Mouse (Mus musculus): ENCODE measurements around the gene Shcbp1l. TPM values are rescaled to one million over a fixed set of nuclear protein-coding genes. Genes with fewer than 3 reads are reported as not detected.
A peak's percentile ranks its signal among the peaks of the same experiment; 100 is the strongest.
"Not testable (repeated sequence)": the region's sequence is repeated elsewhere in the genome, so short reads cannot be mapped to it uniquely, and the experiment has no call there.

Shcbp1l gene
- total RNA-seq (2021) = 1 to 10 TPM in 1 of 2 experiments, under 1 TPM in 1; 0.67 to 1.2 TPM
- long read RNA-seq, experiment 1 = 0 reads
- long read RNA-seq, experiment 2, partial matches to known transcripts = 0 of 3 reads
- long read RNA-seq, experiment 2, other reads (novel, unspliced or antisense) = 3 of 3 reads

DNA sequence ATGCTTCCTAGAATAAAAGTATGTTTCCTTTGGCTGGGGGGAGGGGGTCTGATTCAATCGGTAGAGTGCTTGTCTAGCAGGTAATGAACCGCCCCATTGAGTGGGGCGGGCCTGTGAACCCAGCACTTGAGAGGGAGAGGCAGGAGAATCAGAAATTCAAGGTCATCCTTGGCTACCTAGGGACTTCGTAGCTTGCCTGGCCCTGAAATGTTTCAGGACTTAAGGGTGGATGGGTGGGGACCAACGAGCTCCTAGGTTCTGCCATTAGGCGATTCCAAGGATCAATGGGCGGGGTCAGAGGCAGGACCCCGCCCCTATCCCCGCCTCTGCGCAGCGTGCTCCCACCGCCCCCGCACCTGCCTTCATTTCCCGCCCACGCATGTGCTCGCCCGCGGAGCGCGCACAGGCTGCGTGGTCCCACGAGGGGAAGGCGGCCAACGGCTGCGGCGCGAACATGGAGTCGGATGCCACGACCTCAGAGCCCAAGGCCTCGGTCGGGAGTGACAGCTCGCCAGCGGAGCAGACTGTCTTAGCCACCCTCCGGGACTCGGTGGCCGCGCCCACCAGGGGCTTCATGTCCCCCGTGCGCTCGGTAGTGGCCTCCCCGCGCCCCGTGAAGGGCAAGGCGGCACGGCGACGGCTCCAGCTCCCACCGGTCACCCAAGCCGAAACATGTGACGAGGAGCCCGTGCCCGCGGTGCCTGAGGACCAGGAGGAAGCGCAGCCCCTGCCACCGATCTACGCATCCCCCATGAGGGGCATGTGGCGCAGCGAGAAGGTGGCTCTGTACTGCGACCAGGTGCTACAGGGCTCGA is at the start of gene Shcbp1l:
Gene Shcbp1l, plus strand, starts transcription at position 393 of the 815 bp plus-strand sequence.
- peak; percentile 10 to 31 for DNase-seq (ENCODE audit: low spot score in 2 of 2)

DNA sequence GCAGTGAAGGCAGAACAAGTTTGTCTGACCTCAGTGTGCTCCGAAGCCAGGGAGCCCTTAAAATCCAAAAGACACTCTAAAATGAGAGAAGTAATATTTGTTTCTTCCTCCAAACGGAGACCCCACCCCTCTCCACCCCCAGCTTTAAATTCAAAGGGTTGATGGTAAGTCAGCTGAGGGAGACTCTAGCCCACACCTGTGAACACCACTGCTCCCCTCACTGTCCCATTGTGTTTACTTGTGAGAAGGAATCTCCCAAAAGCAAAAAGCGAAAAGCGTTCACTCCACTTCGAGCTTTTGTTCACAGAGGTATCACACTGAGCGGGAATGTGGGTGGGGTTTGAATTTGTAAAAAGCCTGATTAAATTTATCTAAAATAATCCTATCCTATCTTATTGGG is 48.5 kb upstream of the Shcbp1l start:
- no peak for DNase-seq (ENCODE audit: low spot score in 2 of 2)

DNA sequence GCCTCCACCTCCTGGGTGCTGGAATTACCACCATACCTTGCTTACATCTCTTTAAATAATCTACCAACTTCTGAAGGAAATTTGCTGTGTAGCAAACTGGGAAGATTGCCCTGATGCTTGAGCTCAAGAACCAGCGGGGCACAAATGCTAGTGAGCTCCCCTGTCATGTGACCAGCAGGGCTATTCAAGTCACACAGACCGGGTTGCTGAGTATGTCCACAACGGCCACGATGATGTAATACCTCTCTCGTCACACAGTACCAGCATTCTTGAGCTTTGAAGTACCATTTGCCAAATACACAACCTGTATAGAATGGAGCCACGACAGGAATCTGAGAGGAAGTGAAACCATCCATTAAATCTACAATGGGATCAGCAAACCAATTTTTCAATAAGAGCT is 46.4 kb upstream of the Shcbp1l start:
- no peak for DNase-seq (ENCODE audit: low spot score in 2 of 2)

DNA sequence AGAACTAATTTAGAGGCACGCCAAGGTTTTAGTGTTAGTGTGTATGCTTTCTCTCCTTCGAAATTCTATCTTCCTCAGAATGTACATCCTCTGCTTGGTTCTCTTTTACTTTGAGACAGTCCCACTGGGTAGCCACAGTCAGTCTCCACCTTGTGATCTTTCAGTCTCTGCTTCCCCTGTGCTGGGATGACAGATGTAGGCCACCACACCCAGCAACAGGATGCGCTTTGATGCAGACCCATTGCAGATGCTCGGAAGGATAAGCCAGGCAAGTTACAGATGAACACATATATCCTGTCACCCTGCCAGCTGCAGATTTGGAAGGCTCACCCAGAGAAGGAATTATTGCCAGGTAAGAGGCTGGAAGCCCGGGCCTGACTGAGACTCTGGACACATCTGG is 45.1 kb upstream of the Shcbp1l start:
- DNase-seq (ENCODE audit: low spot score in 2 of 2) = no peak

DNA sequence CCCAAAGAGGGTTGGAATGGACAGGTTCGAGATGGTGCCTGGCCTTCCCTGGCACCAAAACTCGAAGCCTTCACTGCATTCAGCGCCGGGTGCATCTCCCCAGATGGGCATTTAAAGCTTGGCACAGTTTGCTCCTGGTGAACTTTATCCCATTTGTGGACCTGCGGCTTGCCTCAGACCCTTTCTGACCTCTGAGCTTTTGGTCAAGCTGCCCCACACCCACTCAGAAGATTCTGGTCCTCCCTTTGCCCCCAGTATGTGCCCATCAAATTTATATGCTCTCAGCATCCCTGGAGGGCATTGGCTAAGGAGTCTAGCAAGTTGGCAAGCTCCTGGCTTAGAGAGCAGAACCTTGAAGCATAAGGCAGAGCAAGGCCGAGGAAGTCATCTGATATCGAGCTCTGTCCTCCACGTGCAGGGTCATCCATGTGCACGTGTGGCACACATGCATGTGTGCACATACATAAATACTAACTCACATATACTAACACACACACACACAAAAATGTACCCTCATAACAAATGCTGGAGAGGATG is 44.1 kb upstream of the Shcbp1l start:
- DNase-seq (ENCODE audit: low spot score in 2 of 2) = no peak

DNA sequence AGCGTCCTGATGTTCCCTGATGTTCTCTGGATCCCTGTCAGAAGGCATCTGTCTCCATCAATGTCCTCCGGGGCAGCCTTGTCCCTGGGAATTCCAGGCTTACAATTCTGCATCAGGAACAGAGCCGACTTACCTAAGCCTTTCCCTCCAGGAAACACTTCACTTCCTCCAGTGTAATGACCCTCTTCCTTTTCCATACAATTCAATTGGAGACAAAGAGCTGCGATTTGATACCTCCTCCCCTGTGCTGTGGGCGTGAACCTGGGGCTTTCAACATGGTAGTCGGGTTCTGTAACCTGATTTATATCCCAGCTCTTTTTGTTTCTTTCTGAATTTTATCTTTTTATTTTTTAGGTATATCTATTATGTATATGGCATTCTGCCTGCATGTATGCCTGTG is 39.9 kb upstream of the Shcbp1l start:
- DNase-seq (ENCODE audit: low spot score in 2 of 2) = no peak

DNA sequence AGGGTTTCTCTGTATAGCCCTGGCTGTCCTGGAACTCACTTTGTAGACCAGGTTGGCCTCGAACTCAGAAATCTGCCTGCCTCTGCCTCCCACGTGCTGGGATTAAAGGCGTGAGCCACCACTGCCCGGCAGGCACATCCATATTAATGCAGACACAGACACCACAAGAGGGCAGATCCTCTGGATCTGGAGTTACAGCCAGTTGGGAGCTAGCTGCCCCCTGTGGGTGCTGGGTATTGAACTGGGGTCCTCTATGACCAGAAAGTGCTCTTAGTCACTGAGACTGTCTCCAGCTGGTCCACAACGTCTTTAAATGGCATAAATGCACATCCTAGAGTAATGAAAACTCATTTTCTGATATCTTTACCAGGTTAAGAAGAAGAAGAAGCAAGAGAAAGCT is 39.3 kb upstream of the Shcbp1l start:
- DNase-seq (ENCODE audit: low spot score in 2 of 2) = not testable (repeated sequence)

DNA sequence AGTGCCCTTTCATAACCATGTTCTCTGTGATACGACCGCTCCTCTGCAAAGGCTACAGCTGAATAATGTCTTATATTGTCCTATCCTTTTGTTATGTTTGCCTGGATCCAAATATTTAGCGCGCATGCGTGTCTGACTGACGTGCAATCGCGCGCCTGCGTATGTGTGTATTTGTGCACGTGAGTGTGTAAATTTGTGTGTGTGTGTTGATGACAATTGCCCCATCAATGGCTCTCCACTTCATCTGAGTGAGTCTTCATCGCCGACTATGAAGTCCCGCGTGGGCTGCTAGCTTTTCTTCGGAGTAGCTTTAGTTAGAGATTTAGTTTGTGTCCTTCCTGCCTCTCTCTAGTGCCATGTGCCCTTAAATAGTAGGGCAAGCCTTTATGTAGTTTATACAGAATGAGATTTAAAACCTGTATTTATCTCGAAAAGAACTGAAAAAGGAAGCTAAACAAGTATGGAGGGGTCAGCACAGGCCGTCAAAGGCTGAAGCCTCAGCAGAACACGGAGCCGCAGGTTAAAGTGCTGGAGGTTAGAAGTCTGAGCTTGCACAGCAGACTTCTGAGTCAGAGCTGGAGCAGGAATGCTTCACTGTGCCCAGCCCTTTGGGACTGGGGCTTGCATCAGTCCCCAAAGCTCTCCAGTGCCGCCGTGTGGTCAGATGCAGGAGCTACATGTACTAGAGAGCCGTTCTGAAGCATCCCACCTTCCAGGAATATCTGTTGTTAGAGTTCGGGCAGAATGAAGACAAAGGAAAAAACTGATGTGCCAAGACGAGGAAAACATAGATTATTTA is 38.5 kb upstream of the Shcbp1l start:
- peak; percentile 29 to 59 for DNase-seq (ENCODE audit: low spot score in 2 of 2)

DNA sequence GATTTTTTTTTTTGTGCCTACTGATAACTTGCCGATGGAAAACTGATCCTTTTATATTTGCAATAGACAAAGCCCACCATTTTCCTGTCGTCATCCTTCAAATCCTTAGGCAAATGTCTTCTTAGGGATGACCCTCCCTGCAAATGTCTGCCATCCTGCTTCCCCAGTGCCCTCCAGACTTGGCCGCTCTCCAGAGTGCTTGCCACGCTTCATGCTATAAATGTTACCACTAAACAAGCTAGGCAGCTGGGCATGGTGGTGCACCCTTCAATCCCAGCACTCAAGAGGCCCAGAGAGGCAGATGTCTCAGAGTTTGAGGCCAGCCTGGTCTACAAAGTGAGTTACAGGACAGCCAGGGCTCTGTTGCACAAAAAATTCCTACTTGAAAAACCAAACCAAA is 29.3 kb upstream of the Shcbp1l start:
- not testable (repeated sequence) for DNase-seq (ENCODE audit: low spot score in 2 of 2)

DNA sequence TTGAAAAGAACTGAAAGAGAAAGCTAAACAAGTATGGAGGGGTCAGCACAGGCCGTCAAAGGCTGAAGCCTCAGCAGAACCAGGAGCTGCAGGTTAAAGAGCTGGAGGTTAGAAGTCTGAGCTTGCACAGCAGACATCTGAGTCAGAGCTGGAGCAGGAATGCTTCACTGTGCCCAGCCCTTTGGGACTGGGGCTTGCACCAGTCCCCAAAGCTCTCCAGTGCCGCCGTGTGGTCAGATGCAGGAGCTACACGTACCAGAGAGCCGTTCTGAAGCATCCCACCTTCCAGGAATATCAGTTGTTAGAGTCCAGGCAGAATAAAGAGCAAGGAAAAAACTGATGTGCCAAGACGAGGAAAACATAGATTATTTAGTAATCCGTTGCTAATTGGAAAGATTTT is 23.2 kb upstream of the Shcbp1l start:
- DNase-seq (ENCODE audit: low spot score in 2 of 2) = peak in 1 of 2 experiments; percentile 46

DNA sequence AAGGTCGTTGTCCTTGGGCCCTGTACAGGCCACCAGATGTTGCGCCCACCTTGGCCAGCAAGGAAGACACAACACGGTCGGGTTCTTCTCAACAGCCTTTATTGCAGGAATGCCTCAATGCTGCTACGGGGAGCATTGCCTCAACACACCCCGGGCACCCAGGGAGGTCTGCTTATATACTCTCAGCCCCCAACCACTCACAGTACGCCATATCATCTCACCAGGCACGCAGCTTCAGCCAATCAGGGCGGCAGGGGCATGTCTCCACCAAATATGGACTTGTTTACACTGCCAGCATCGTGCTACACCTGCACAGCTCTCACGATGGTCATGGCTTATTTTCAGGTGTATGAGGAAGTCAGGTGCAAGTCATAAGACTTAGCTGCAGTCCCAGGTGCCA is 17.3 kb upstream of the Shcbp1l start:
- DNase-seq (ENCODE audit: low spot score in 2 of 2) = not testable (repeated sequence)

DNA sequence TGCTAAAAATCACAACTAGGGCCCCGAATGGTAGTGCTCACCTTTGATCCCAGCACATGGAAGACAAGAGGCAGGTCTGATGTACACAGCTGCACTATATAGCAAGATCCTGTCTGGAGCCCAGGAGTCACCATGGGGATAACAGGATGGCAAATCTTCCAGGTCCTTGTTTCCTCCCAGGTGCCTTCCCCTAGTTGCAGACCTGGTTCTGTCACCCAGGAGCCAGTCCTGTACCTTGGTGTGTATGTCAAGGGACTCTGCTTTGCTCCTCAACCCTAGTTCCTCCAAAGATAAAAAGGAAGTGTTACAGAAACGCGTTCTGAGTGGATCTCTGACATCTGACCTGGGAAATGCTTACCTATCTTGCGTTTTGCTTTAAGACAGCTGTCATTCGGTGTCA is 16.7 kb upstream of the Shcbp1l start:
- DNase-seq (ENCODE audit: low spot score in 2 of 2) = not testable (repeated sequence)

DNA sequence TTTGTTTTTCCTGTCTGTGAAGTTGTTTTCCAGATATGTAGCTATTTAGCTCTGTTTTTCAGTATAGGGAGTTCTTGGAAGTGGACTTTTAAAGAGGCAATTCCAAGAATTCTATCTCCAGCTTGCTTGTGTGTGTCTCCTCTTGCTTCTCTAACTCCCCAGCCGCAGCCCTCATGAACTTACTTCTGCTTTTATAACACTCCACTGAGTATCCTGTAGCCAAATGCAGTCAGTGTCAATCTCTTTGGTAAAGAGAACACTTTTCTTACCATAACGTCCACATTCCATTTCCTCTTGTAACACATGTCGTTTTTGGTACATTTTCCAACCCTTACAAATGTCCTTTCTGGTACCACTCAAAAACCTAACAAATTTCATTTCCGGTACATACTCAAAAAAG is 14.0 kb upstream of the Shcbp1l start:
- DNase-seq (ENCODE audit: low spot score in 2 of 2) = not testable (repeated sequence)

DNA sequence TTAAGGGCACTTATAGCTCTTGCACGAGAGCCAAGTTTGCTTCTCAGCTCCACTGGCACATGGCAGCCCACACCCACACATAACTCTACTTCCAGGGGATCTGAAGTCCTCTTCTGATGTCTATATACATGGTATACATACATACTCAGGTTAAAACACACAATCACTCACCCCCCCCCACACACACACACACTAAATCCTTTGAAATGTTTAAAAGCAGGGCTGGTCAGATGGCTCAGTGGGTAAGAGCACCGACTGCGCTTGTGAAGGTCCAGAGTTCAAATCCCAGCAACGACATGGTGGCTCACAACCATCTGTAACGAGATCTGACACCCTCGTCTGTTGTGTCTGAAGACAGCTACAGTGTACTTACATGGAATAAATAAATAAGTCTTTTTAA is 13.2 kb upstream of the Shcbp1l start:
- no peak for DNase-seq (ENCODE audit: low spot score in 2 of 2)

DNA sequence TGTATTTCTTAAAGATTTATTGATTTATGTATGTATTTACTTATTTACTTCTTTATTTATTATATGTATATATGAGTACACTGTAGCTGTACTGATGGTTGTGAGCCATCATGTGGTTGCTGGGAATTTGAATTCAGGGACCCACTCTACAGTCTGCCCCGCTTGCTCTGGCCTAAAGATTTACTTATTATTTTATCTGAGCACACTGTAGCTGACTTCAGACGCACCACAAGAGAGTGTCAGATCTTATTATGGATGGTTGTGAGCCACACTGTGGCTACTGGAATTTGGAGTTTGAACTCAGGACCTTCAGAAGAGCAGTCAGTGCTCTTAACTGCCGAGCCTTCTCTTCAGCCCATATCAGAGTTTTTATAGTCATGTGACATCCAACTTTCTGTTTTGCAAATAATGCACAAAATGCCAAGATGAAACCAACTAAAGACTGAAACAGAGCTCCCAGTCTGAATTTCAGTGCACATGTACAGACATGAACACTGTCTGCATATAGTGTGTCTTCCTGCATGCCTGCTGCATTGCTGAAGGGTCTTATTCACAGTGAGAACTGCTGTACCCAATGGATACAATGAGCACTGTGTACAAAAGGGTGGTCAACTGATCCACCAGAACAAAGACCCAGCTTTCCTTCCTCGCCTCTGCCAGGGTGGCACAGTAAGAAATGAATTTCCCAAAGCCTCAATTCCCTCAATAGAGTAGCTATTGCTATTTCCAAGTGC is 12.1 kb upstream of the Shcbp1l start:
- not testable (repeated sequence) for DNase-seq (ENCODE audit: low spot score in 2 of 2)

DNA sequence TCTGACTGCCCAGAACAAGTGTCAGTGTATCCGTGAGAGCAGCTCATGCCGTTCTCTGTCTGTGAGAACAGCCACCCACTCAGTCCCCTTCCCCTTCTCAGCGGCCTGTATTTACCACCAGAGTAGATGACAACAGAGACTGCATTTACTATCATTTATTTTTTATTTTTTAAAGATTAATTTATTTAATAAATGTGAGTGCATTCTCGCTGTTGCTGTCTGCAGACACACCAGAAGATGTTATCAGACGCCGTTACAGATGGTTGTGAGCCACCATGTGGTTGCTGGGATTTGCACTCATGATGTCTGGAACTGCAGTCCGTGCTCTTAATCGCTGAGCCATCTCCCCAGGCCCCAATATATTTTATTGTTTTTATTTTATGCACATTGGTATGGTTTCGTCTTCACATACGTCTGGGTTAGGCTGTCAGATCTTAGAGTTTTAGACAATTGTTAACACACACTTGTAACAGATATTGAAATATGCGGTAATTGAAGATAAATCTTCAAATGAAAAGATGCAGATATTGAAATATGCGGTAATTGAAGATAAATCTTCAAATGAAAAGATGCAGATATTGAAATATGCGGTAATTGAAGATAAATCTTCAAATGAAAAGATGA is 11.5 kb upstream of the Shcbp1l start:
- not testable (repeated sequence) for DNase-seq (ENCODE audit: low spot score in 2 of 2)

DNA sequence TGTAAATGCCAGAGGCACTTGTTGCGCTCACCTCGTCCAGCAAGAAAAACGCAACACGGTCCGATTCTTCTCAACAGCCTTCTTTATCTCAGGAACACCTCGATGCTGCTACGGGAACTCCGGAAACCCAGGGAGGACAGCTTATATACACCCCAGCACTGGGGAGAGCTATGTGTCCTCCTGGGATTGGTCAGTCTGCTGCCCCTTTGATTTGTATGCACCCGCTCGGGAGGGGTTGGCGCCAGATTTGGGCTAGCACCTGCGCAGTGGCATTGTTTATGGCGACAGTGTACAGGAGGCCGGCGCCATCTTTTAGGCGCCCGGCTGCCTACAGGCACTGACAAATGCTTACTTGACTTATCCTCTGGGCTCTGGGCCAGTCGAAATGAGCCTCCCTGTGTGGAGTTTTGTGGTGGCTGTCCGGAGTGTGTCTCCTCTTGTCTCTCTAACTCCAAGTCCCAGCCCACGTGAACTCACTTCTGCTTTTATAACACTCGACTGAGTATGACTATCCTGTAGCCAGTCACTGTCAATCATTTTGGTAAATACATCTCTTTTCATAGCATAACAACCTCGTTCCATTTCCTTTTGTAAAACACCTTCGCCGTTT is 10.7 kb upstream of the Shcbp1l start:
- peak; percentile 11 to 26 for DNase-seq (ENCODE audit: low spot score in 2 of 2)

DNA sequence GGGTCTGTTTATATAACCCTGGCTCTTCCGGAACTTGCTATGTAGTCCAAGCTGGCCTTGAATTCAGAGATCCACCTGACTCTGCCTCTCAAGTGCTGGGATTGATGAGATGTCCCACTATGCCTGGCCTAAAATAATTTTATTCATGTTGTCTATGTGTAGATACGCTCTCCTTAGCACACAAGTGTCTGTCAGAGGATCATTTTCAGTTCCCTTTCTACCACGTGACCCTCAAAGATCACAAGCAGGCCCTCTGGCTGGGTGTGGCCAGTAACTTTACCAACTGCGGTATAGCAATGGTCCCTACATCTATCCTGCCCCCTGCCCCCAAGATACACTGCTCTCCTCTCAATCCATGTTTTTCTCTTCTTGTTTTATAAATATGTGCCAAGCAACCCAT is 10.0 kb upstream of the Shcbp1l start:
- no peak for DNase-seq (ENCODE audit: low spot score in 2 of 2)

DNA sequence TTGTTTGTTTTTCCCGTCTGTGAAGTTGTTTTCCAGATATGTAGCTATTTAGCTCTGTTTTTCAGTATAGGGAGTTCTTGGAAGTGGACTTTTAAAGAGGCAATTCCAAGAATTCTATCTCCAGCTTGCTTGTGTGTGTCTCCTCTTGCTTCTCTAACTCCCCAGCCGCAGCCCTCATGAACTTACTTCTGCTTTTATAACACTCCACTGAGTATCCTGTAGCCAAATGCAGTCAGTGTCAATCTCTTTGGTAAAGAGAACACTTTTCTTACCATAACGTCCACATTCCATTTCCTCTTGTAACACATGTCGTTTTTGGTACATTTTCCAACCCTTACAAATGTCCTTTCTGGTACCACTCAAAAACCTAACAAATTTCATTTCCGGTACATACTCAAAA is 9.2 kb upstream of the Shcbp1l start:
- not testable (repeated sequence) for DNase-seq (ENCODE audit: low spot score in 2 of 2)

DNA sequence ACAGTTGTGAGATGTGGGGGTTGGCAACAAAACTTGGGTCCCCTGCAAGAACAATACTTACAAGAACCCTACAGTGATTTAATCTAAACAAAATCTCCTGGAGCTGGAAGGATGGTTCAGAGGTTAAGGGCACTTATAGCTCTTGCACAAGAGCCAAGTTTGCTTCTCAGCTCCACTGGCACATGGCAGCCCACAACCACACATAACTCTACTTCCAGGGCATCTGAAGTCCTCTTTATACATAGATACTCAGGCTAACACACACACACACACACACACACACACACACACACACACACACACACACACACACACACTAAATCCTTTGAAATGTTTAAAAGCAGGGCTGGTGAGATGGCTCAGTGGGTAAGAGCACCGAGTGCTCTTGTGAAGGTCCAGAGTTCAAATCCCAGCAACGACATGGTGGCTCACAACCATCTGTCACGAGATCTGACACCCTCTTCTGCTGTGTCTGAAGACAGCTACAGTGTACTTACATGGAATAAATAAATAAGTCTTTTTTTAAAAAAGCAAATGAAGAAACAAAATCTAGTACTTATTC is 8.6 kb upstream of the Shcbp1l start:
- DNase-seq (ENCODE audit: low spot score in 2 of 2) = not testable (repeated sequence)
